Mouse (Mus musculus): ENCODE measurements around the gene Mapk1. TPM values are rescaled to one million over a fixed set of nuclear protein-coding genes. Genes with fewer than 3 reads are reported as not detected.
"Not testable (repeated sequence)": the region's sequence is repeated elsewhere in the genome, so short reads cannot be mapped to it uniquely, and the experiment has no call there.

The Mapk1 gene
- polyA plus RNA-seq, 1 experiment = 58.2 TPM

DNA sequence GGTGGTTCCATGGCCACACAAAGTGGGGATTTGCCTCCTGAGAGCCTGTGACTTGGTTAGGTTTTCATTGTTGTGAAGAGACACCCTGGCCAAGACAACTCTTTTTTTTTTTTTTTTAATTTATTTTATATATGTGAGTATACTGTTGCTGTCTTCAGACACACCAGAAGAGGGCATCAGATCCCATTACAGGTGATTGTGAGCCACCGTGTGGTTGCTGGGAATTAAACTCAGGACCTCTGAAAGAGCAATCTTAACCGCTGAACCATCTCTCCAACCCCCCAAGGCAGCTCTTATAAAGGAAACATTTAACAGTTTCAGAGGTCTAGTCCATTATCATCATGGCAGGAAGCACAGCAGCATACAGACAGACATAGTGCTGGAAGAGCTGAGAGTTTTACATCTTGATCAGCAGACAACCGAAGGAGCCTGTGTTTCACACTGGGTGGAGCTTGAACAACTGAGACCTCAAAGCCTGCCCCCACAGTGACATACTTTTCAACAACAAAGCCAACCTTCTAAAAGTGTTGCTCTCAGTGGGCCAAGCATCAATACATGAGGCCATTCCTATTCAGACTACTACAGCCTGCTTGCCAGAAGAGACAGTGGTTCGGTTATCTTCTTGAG lies 11.4 kb downstream of the Mapk1 start:
- Histone ChIP-seq H3K4me1 (ENCODE audit: control insufficient read depth, insufficient read depth, low read length) (peaks cover 27% of the 10 kb centered on the region), H3K27ac (ENCODE audit: insufficient read depth, low read depth, low read length) (no peak overlapping the region; the same call in 1 of the 2 replicates), H3K4me3 (ENCODE audit: insufficient read depth, low read depth, low read length) (no peak overlapping the region), H3K27me3 (replicated peaks; ENCODE audit: control insufficient read depth, insufficient read depth, low read length) (no peaks in the 10 kb centered on the region), H3K36me3 (ENCODE audit: control insufficient read depth, insufficient read depth, low read length) (no peaks in the 10 kb centered on the region)
- no peak for DNase-seq
- TF ChIP-seq POLR2A (IDR thresholded peaks at IDR 0.05; ENCODE audit: low read depth, low read length) (no peak), CTCF (conservative IDR thresholded peaks at IDR 0.05; ENCODE audit: insufficient read depth, insufficient read length, low read depth, low read length) (no peak)
- 74% methylated on average over 4 of the region's 4 CpGs for WGBS

DNA sequence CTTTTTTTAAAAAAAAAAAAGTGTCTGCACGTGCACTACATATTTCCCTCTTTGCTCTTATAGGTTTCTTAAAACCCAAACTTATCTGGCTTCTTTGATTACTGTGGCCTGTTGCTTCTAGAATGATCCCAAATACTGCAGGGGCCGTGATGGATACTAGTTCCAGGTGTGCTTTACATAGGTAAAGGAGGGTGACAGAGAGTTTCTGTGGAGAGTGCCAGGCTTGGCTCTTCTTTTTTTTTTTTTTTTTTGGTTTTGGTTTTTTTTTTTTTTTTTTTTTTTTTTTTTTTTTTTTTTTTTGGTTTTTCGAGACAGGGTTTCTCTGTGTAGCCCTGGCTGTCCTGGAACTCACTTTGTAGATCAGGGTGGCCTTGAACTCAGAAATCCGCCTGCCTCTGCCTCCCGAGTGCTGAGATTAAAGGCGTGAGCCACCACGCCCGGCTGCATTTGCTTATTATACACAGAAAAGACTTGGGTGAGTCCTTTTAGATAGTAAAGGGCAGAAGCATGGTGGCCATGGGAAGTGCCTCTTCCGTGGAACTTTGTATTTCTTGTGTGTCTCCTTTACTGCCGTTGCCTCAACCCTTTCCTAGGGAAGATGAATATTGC lies 13.0 kb downstream of the Mapk1 start:
- not testable (repeated sequence) for H3K36me3 ChIP-seq (ENCODE audit: control insufficient read depth, insufficient read depth, low read length); DNase-seq; H3K27me3 ChIP-seq (replicated peaks; ENCODE audit: control insufficient read depth, insufficient read depth, low read length); H3K27ac ChIP-seq (ENCODE audit: insufficient read depth, low read depth, low read length); H3K4me3 ChIP-seq (ENCODE audit: insufficient read depth, low read depth, low read length)
- WGBS = 80% methylated on average over 10 of the region's 10 CpGs
- H3K4me1 ChIP-seq (ENCODE audit: control insufficient read depth, insufficient read depth, low read length) = peaks cover 23% of the 10 kb centered on the region

GRCm38 (mm10) chr16:17001109-17001508 lies 17.9 kb downstream of the Mapk1 start:
- WGBS = 85% methylated on average over 3 of the region's 3 CpGs
- Histone ChIP-seq H3K27me3 (replicated peaks; ENCODE audit: control insufficient read depth, insufficient read depth, low read length) (no peaks in the 10 kb centered on the region), H3K4me1 (ENCODE audit: control insufficient read depth, insufficient read depth, low read length) (peaks cover 15% of the 10 kb centered on the region; the same call in 1 of the 2 replicates), H3K4me3 (ENCODE audit: insufficient read depth, low read depth, low read length) (no peak overlapping the region), H3K27ac (ENCODE audit: insufficient read depth, low read depth, low read length) (no peak overlapping the region), H3K36me3 (ENCODE audit: control insufficient read depth, insufficient read depth, low read length) (no peaks in the 10 kb centered on the region)
- TF ChIP-seq POLR2A (IDR thresholded peaks at IDR 0.05; ENCODE audit: low read depth, low read length) = no peak
- no peak for TF ChIP-seq CTCF (conservative IDR thresholded peaks at IDR 0.05; ENCODE audit: insufficient read depth, insufficient read length, low read depth, low read length)
- DNase-seq = no peak

DNA sequence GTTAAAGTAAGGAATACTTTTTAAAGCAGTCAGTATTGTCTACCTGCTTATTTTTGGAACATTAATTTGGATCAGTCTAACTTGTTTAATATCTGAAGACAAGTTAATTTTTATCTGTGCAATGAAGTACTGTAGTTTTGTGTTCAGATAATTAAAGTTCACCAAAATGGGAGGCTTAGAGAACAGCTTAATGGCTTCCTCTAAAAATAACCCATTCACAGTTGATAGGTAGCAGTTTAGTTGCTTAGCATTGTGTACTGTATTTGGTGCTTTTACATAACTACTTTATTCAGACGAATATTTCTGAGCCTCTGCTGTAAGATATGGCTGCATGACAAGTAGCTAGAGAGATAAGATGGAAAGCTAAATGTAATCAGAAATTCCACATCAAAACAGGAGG lies 23.9 kb downstream of the Mapk1 start:
- H3K4me3 ChIP-seq (ENCODE audit: insufficient read depth, low read depth, low read length) = no peak overlapping the region
- peaks cover 15% of the 10 kb centered on the region for H3K4me1 ChIP-seq (ENCODE audit: control insufficient read depth, insufficient read depth, low read length)
- H3K27me3 ChIP-seq (replicated peaks; ENCODE audit: control insufficient read depth, insufficient read depth, low read length) = no peaks in the 10 kb centered on the region
- no peak overlapping the region for H3K27ac ChIP-seq (ENCODE audit: insufficient read depth, low read depth, low read length)
- H3K36me3 ChIP-seq (ENCODE audit: control insufficient read depth, insufficient read depth, low read length) = no peaks in the 10 kb centered on the region
- DNase-seq = no peak
- no peak for TF ChIP-seq POLR2A (IDR thresholded peaks at IDR 0.05; ENCODE audit: low read depth, low read length)
- TF ChIP-seq CTCF (conservative IDR thresholded peaks at IDR 0.05; ENCODE audit: insufficient read depth, insufficient read length, low read depth, low read length) = no peak
- 35% methylated on average over 1 of the region's 1 CpGs for WGBS

DNA sequence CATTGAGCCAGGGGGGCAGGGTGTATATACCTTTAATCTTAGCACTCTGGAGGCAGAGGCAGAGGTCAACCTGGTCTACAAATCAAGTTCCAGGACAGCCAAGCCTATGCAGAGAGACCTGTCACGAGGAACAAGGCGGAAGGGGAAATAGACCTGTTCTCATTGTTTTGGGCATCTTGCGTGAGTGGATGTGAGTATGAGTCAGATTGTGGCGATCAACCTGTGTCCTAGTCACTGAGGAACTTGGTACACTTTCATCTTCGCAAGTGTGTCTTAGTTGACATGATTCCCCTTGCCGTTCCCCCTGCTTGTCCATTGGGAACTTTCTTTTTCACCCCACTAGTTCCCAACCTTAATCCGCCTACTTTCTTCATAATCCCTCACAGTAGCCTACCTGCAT lies 26.9 kb downstream of the Mapk1 start:
- Histone ChIP-seq H3K4me1 (ENCODE audit: control insufficient read depth, insufficient read depth, low read length) (peaks cover 14% of the 10 kb centered on the region), H3K4me3 (ENCODE audit: insufficient read depth, low read depth, low read length) (no peak overlapping the region), H3K36me3 (ENCODE audit: control insufficient read depth, insufficient read depth, low read length) (no peaks in the 10 kb centered on the region), H3K27ac (ENCODE audit: insufficient read depth, low read depth, low read length) (no peak overlapping the region), H3K27me3 (replicated peaks; ENCODE audit: control insufficient read depth, insufficient read depth, low read length) (no peaks in the 10 kb centered on the region)
- DNase-seq = no peak
- WGBS = 89% methylated on average over 7 of the region's 7 CpGs
- TF ChIP-seq POLR2A (IDR thresholded peaks at IDR 0.05; ENCODE audit: low read depth, low read length) (no peak), CTCF (conservative IDR thresholded peaks at IDR 0.05; ENCODE audit: insufficient read depth, insufficient read length, low read depth, low read length) (no peak)

DNA sequence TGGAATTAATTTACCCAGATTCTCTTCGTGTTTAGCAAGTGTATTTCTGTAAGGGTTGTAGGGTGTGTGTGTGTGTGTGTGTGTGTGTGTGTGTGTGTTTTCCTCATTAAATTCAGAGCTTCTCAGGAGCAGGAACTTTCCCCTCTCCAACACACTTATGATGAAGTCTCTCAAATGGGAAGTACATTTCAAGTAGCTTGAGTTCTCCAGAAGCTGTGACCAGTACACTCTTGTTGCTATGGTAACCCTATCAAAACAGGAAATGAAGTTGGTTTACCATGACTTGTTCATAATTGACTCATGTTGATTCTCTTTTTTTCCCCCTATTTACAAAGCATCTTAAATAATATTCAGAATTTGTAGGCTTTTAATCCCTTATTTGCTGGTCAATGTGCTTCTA lies 29.4 kb downstream of the Mapk1 start:
- no peak overlapping the region for H3K4me3 ChIP-seq (ENCODE audit: insufficient read depth, low read depth, low read length)
- TF ChIP-seq POLR2A (IDR thresholded peaks at IDR 0.05; ENCODE audit: low read depth, low read length) (no peak), CTCF (conservative IDR thresholded peaks at IDR 0.05; ENCODE audit: insufficient read depth, insufficient read length, low read depth, low read length) (no peak)
- WGBS = 97% methylated on average over 1 of the region's 1 CpGs
- H3K36me3 ChIP-seq (ENCODE audit: control insufficient read depth, insufficient read depth, low read length) = no peaks in the 10 kb centered on the region
- no peak overlapping the region for H3K27ac ChIP-seq (ENCODE audit: insufficient read depth, low read depth, low read length)
- H3K27me3 ChIP-seq (replicated peaks; ENCODE audit: control insufficient read depth, insufficient read depth, low read length) = no peaks in the 10 kb centered on the region
- no peak for DNase-seq
- H3K4me1 ChIP-seq (ENCODE audit: control insufficient read depth, insufficient read depth, low read length) = peaks cover 8% of the 10 kb centered on the region

GRCm38 (mm10) chr16:17015111-17015852 lies 32.1 kb downstream of the Mapk1 start:
- Histone ChIP-seq H3K27ac (ENCODE audit: insufficient read depth, low read depth, low read length) (no peak overlapping the region), H3K4me3 (ENCODE audit: insufficient read depth, low read depth, low read length) (no peak overlapping the region), H3K27me3 (replicated peaks; ENCODE audit: control insufficient read depth, insufficient read depth, low read length) (no peaks in the 10 kb centered on the region), H3K36me3 (ENCODE audit: control insufficient read depth, insufficient read depth, low read length) (peaks cover 3% of the 10 kb centered on the region; the same call in 1 of the 2 replicates), H3K4me1 (ENCODE audit: control insufficient read depth, insufficient read depth, low read length) (peaks cover 8% of the 10 kb centered on the region)
- no peak for DNase-seq
- 77% methylated on average over 4 of the region's 4 CpGs for WGBS
- TF ChIP-seq CTCF (conservative IDR thresholded peaks at IDR 0.05; ENCODE audit: insufficient read depth, insufficient read length, low read depth, low read length) = no peak
- TF ChIP-seq POLR2A (IDR thresholded peaks at IDR 0.05; ENCODE audit: low read depth, low read length) = no peak
